Mouse (Mus musculus) heart, adult 2 months (tissue): ENCODE data around the gene Wdr70. TPM values are rescaled to one million over a fixed set of nuclear protein-coding genes. Genes with fewer than 3 reads are reported as not detected.
A peak's percentile ranks its signal among the peaks of the same experiment; 100 is the strongest.

Experiments
- DNase-seq, 2 experiments: peaks; one replicate each; pipeline ENCODE4 v3.0.0; 2021
- H3K27ac ChIP-seq: fragments of 200-600 bp; 2 replicates; pipeline ENCODE4 v1.8.1; 2022
- H3K27me3 ChIP-seq: fragments of 200-500 bp; 2 replicates; pipeline ENCODE4 v1.6.1; 2012; ENCODE audit warnings: mild to moderate bottlenecking, low read length, inconsistent platforms, mixed read lengths; ENCODE audit not compliant: control insufficient read depth, insufficient read depth
- H3K36me3 ChIP-seq: fragments of 200-500 bp; 2 replicates; pipeline ENCODE4 v1.6.1; 2012; ENCODE audit warnings: low read length, inconsistent platforms; ENCODE audit not compliant: control insufficient read depth, insufficient read depth
- H3K4me1 ChIP-seq: fragments of 200-500 bp; 2 replicates; pipeline ENCODE4 v1.6.1; 2011; ENCODE audit warnings: low read length; ENCODE audit not compliant: control insufficient read depth, insufficient read depth
- H3K4me3 ChIP-seq: fragments of 200-600 bp; 2 replicates; pipeline ENCODE4 v1.8.1; 2022
- H3K79me2 ChIP-seq: fragments of 200-500 bp; replicated peaks from 2 replicates; pipeline ENCODE4 v1.6.1; 2012; ENCODE audit warnings: mild to moderate bottlenecking, inconsistent platforms, low read length, moderate library complexity, mixed read lengths; ENCODE audit not compliant: control insufficient read depth, insufficient read depth
- H3K9ac ChIP-seq: fragments of 200-500 bp; 2 replicates; pipeline ENCODE4 v1.6.1; 2012; ENCODE audit warnings: low read depth, mild to moderate bottlenecking, control low read depth, inconsistent platforms, low read length, mixed read lengths
- CTCF ChIP-seq: fragments of 200-600 bp; IDR thresholded peaks from 2 replicates; pipeline ENCODE4 v1.8.1; 2022; ENCODE audit warnings: antibody characterized with exemption, mild to moderate bottlenecking, moderate library complexity
- EP300 ChIP-seq: fragments of 200-500 bp; IDR thresholded peaks from 2 replicates; pipeline ENCODE4 v1.6.1; 2011; ENCODE audit warnings: low read depth, low read length, control low read depth; ENCODE audit not compliant: insufficient read depth
- POLR2A ChIP-seq: fragments of 200-500 bp; IDR thresholded peaks from 2 replicates; pipeline ENCODE4 v1.6.1; 2011; ENCODE audit warnings: mild to moderate bottlenecking, low read depth, low read length, control low read depth; ENCODE audit not compliant: insufficient read depth
- WGBS: fragments of 180-500 bp; shearing (Covaris S2); methylation state at CpG from one replicate; pipeline ENCODE4 v1.1.7; 2018; 5-methylcytosine and 5-hydroxymethylcytosine counted together
- intact Hi-C: fragments of 180-260 bp; cut with DNase I; formaldehyde crosslinking; loops from one replicate; pipeline ENCODE4 v1.15.1; 2025
- polyA plus RNA-seq: library from polyadenylated mRNA; depleted of rRNA; stranded (reverse); fragments of >200 nt; gene quantifications from 2 replicates; pipeline ENCODE4 v1.2.3, GENCODE M21; 2012
- total RNA-seq, 2 experiments: library from RNA; stranded (reverse); gene quantifications; 2 replicates each; pipeline ENCODE4 v1.2.3; 2021

Wdr70 gene
- total and polyA plus RNA-seq, 3 experiments, result 12.1 to 21.1 (median 20.7) TPM

DNA sequence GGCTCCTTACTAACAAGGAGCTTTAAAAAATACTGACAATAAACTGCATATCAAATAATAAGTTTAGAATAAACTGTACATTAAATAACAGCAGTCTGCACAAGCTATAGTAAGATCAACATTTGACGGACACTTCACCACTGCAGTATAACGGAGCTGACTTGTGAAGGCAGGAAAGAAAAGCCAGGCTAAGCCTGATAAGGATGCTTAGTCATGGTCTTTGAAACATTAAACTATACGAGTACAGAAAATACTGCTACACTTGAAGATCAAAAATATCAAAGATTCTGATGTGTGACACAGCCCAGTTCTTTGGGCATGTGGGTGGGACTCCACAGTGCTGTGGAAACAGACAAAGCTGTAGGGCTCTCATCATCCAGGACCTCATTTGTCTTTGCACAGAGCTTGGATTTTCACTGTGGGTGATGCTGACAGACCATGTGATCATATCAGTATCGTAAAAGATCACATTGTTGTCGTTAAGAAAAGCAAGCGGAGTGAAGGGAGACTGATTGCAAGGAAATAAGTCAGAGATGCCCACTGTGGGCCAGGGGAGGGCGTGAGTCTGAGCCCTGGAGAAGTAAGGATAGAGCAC, 163.3 kb downstream of the Wdr70 start:
- WGBS, result 61% methylated on average over 7 of the region's 7 CpGs
- no peak overlapping the region for H3K27ac ChIP-seq
- H3K4me1 ChIP-seq, result peaks cover 4% of the 10 kb centered on the region
- intact Hi-C loops, result no loop called here
- H3K4me3 ChIP-seq, result no peak overlapping the region
- H3K36me3 ChIP-seq, result no peaks in the 10 kb centered on the region
- TF ChIP-seq EP300 (no peak), CTCF (no peak), POLR2A (no peak)
- no peak for DNase-seq
- H3K79me2 ChIP-seq, result no peaks in the 10 kb centered on the region
- H3K9ac ChIP-seq, result no peak overlapping the region
- no peaks in the 10 kb centered on the region for H3K27me3 ChIP-seq

DNA sequence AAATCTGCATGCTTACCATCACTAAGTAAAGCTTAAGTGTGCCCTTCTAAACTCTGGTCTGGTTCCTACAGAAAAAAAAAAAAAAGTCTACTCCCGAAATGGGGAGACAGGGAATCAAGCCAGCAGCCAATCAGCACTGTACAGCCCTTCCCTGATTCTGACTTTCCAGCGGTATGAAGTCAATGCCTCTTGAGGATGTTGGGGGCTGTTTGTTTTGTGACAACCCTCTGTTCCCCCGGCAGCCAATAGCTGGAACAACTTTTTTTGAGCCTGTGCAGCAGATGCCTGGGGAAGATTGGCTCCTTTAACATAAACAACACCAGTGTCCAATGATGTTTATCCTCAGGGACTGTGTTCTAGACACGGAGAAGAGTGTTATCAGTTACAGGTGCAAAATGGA, 164.4 kb downstream of the Wdr70 start:
- no peak for TF ChIP-seq CTCF
- no peak for TF ChIP-seq EP300
- TF ChIP-seq POLR2A, result no peak
- H3K9ac ChIP-seq, result no peak overlapping the region
- intact Hi-C loops, result no loop called here
- 0 out of 2 replicates have a peak overlapping the region, but pooled peaks have one; percentile 14 for H3K4me3 ChIP-seq
- no peaks in the 10 kb centered on the region for H3K27me3 ChIP-seq
- H3K27ac ChIP-seq, result no peak overlapping the region
- no peaks in the 10 kb centered on the region for H3K36me3 ChIP-seq
- H3K79me2 ChIP-seq, result no peaks in the 10 kb centered on the region
- H3K4me1 ChIP-seq, result peaks cover 4% of the 10 kb centered on the region
- peak; percentile 12 to 22 for DNase-seq
- 18% methylated on average over 4 of the region's 4 CpGs for WGBS

DNA sequence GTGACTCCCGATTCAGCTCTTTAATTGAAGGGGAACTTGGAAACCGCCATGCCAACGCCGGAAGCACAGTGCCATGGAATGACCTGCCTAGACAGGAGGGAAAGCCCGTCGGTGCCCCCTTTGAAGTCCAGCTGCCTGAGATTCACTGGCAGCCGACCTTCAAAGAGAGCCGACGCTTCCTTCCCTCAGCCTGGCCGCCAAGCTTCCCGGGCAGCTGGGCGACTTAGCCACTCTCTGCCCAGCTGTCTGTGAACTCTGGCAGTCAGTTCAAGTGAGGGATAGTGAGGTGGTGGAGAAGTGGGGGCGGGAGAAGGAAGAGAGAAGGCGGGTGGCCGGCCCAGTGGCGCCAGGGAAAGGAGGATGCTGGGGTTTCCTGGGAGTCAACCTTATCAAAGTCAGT, 164.9 kb downstream of the Wdr70 start:
- Histone ChIP-seq H3K27ac (no peak overlapping the region), H3K9ac (no peak overlapping the region)
- no peak for TF ChIP-seq EP300
- no peak for TF ChIP-seq POLR2A
- no peak for TF ChIP-seq CTCF

DNA sequence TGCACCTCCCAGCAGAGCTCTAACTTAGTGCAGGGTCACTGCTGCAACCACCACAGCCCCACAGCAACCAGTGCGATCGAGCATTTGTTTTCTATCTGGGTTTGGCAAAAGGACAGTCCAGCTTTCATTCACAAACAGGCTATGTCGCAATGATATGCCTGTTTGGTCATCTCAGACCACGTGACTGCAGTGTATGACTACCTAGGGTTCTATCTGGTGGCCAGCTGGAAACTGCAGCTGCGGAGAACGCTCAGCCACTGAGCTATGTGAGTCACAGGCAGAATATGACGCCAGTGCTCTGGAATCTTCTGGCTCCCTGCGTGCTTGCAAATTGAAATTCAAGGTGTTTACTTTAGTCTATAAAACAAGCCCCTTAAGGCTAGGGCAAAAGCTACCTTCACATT, 167.4 kb downstream of the Wdr70 start:
- Histone ChIP-seq H3K4me3 (no peak overlapping the region), H3K27me3 (no peaks in the 10 kb centered on the region), H3K9ac (no peak overlapping the region), H3K79me2 (no peaks in the 10 kb centered on the region), H3K27ac (peak overlapping the region; percentile 57), H3K36me3 (no peaks in the 10 kb centered on the region), H3K4me1 (peaks cover 4% of the 10 kb centered on the region)
- WGBS, result 42% methylated on average over 8 of the region's 8 CpGs
- TF ChIP-seq CTCF, result no peak
- peak; percentile 85 for TF ChIP-seq EP300
- TF ChIP-seq POLR2A, result no peak
- intact Hi-C loops, result no loop called here
- DNase-seq, result peak; percentile 68 to 87

More for the DNA sequence above, 164.9 kb downstream of the Wdr70 start:
- 23% methylated on average over 16 of the region's 16 CpGs for WGBS
- Histone ChIP-seq H3K4me3 (peak overlapping the region; percentile 14; the same call in 1 of the 2 replicates), H3K36me3 (no peaks in the 10 kb centered on the region), H3K4me1 (peaks cover 4% of the 10 kb centered on the region), H3K27me3 (no peaks in the 10 kb centered on the region), H3K79me2 (no peaks in the 10 kb centered on the region)
- DNase-seq, result peak; percentile 34 to 37
- intact Hi-C loops, result no loop called here

DNA sequence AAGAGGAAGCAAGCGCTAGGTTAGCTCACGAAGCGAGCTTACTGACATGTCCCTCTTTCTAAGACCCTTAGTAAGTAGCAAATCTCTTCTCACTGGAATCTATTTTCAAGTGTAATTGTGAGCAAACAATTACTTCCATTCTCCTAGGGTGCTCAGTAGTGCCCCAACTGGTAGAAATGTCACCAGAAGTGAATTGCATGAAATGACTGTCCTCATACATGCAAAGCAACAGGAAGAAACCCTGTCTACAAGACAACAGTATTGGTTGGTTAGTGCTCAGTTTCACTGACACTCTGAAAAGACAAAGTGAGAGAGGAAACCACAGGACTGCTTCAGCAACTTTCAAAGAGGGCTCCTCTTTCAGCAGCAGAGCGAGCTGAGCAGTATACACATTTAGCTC, 173.6 kb downstream of the Wdr70 start:
- no peak for DNase-seq
- no peak overlapping the region for H3K27ac ChIP-seq
- H3K27me3 ChIP-seq, result no peaks in the 10 kb centered on the region
- no peaks in the 10 kb centered on the region for H3K79me2 ChIP-seq
- intact Hi-C loops, result no loop called here
- no peak overlapping the region for H3K4me3 ChIP-seq
- 92% methylated on average over 4 of the region's 4 CpGs for WGBS
- TF ChIP-seq EP300 (no peak), POLR2A (no peak), CTCF (peak; percentile 43)
- H3K4me1 ChIP-seq, result no peaks in the 10 kb centered on the region
- H3K9ac ChIP-seq, result no peak overlapping the region
- no peaks in the 10 kb centered on the region for H3K36me3 ChIP-seq

DNA sequence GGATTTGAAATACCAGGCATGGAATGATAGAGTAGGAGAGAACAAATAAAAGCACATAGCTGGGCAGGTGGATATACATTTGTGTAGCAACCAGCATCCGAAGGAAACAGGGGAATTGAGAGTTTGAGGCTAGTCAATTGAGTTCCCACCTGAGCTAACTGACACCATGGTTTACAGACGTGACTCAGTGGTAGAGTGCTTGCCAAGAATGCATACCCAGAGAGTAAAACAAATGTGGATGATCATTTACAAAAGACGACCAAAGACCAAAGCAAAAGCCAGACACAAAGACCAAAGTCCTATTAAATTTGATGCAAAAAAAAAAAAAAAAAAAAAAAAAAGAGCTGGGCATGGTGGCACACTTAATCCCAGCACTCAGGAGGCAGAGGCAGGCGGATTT, 175.7 kb downstream of the Wdr70 start:
- no peak for TF ChIP-seq EP300
- TF ChIP-seq CTCF, result no peak
- no peak for TF ChIP-seq POLR2A
- Histone ChIP-seq H3K27me3 (no peaks in the 10 kb centered on the region), H3K4me3 (no peak overlapping the region), H3K36me3 (no peaks in the 10 kb centered on the region), H3K79me2 (no peaks in the 10 kb centered on the region), H3K27ac (no peak overlapping the region), H3K4me1 (no peaks in the 10 kb centered on the region), H3K9ac (no peak overlapping the region)
- 95% methylated on average over 4 of the region's 4 CpGs for WGBS
- DNase-seq, result no peak
- intact Hi-C loops, result no loop called here
